Mouse (Mus musculus) neural tube, embryonic 13.5 days (tissue): Measurements from ENCODE around the gene Fsip1. TPM values are rescaled to one million over a fixed set of nuclear protein-coding genes. Genes with fewer than 3 reads are reported as not detected.

Experiments used
- ATAC-seq: fragments of 200-750 bp; cut with Nextera tagmentation; 2 replicates; pipeline ENCODE4 v1.8.0; 2017; ENCODE audit warnings: low read depth, mild to moderate bottlenecking, moderate TSS enrichment, moderate library complexity
- H3K27ac ChIP-seq: fragments of 300-500 bp; sonication (generic); replicated peaks from 2 replicates; pipeline ENCODE4 v1.5.1; 2015; ENCODE audit warnings: moderate library complexity, mild to moderate bottlenecking, inconsistent platforms
- H3K27me3 ChIP-seq: fragments of 300-500 bp; sonication (generic); 2 replicates; pipeline ENCODE4 v1.6.1; 2015; ENCODE audit warnings: mild to moderate bottlenecking, inconsistent platforms
- H3K36me3 ChIP-seq: fragments of 300-500 bp; sonication (generic); 2 replicates; pipeline ENCODE4 v1.6.1; 2015; ENCODE audit warnings: mild to moderate bottlenecking, inconsistent platforms
- H3K4me1 ChIP-seq: fragments of 300-500 bp; sonication (generic); replicated peaks from 2 replicates; pipeline ENCODE4 v1.6.1; 2015; ENCODE audit warnings: inconsistent platforms
- H3K4me2 ChIP-seq: fragments of 300-500 bp; sonication (generic); 2 replicates; pipeline ENCODE4 v1.6.1; 2015; ENCODE audit warnings: inconsistent platforms, mild to moderate bottlenecking, moderate library complexity
- H3K4me3 ChIP-seq: fragments of 300-500 bp; sonication (generic); 2 replicates; pipeline ENCODE4 v1.5.1; 2015; ENCODE audit warnings: mild to moderate bottlenecking, inconsistent platforms
- H3K9ac ChIP-seq: fragments of 300-500 bp; sonication (generic); 2 replicates; pipeline ENCODE4 v1.6.1; 2015; ENCODE audit warnings: moderate library complexity, mild to moderate bottlenecking, inconsistent platforms
- H3K9me3 ChIP-seq: fragments of 300-500 bp; sonication (generic); 2 replicates; pipeline ENCODE4 v1.6.1; 2016; ENCODE audit warnings: inconsistent platforms
- WGBS: fragments of 180-500 bp; shearing (Covaris S2); methylation state at CpG from one replicate; pipeline ENCODE4 v1.1.7; 2015; 5-methylcytosine and 5-hydroxymethylcytosine counted together
- polyA plus RNA-seq: library from polyadenylated mRNA; unstranded; fragments of >200 nt; fragmentation: Nextera tagmentation; extraction: Ambion mirVana; gene quantifications from 2 replicates; pipeline ENCODE4 v1.2.1, GENCODE M21; 2015

Fsip1 gene
- polyA plus RNA-seq, 1 experiment from 2014 or later = 2.0 TPM

- no peak overlapping the region for H3K9ac ChIP-seq
- no peaks in the 10 kb centered on the region for H3K27me3 ChIP-seq
- no peak overlapping the region for H3K4me3 ChIP-seq
- H3K4me1 ChIP-seq = no peaks in the 10 kb centered on the region
- H3K4me2 ChIP-seq = no peak overlapping the region
- no peaks in the 10 kb centered on the region for H3K36me3 ChIP-seq
- ATAC-seq = no peak
- WGBS = 86% methylated on average over 9 of the region's 9 CpGs
- no peak overlapping the region for H3K27ac ChIP-seq
- H3K9me3 ChIP-seq = no peaks in the 10 kb centered on the region
Measured at GRCm38 (mm10) chr2:118288326-118289065, 31.7 kb upstream of the Fsip1 start.

GRCm38 (mm10) chr2:118287678-118288077 is 30.9 kb upstream of the Fsip1 start:
- H3K4me2 ChIP-seq = no peak overlapping the region
- no peaks in the 10 kb centered on the region for H3K4me1 ChIP-seq
- no peak overlapping the region for H3K4me3 ChIP-seq
- H3K9me3 ChIP-seq = no peaks in the 10 kb centered on the region
- no peaks in the 10 kb centered on the region for H3K36me3 ChIP-seq
- no peaks in the 10 kb centered on the region for H3K27me3 ChIP-seq
- ATAC-seq = no peak
- no peak overlapping the region for H3K27ac ChIP-seq
- H3K9ac ChIP-seq = no peak overlapping the region
- 86% methylated on average over 4 of the region's 4 CpGs for WGBS

- no peaks in the 10 kb centered on the region for H3K9me3 ChIP-seq
- no peaks in the 10 kb centered on the region for H3K27me3 ChIP-seq
- no peak for ATAC-seq
- no peaks in the 10 kb centered on the region for H3K36me3 ChIP-seq
- WGBS = 73% methylated on average over 3 of the region's 3 CpGs
- H3K4me1 ChIP-seq = no peaks in the 10 kb centered on the region
- H3K9ac ChIP-seq = no peak overlapping the region
- no peak overlapping the region for H3K27ac ChIP-seq
- H3K4me2 ChIP-seq = no peak overlapping the region
- H3K4me3 ChIP-seq = no peak overlapping the region
Measured at GRCm38 (mm10) chr2:118282467-118282866, 25.7 kb upstream of the Fsip1 start.

DNA sequence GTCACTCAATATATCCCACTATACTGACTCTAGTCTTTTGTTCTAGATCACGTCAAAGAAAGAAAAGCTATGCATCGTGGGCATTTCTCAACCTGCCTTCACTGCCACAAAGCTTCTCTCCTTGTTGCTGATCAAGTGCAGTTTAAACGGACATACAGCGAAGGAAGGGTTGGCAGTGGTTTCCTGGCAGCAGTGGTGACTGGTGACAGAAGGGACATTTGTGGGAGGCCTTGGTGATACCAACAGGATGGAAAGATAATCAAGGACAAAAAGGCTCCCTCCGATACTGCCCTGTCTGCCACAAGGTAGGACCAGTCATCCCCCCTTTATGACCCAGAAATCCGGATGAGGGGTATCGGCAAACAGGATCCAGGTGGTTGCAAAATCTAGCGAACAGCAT is 21.5 kb upstream of the Fsip1 start:
- H3K27ac ChIP-seq = no peak overlapping the region
- H3K36me3 ChIP-seq = no peaks in the 10 kb centered on the region
- no peak overlapping the region for H3K9ac ChIP-seq
- H3K9me3 ChIP-seq = no peaks in the 10 kb centered on the region
- H3K4me2 ChIP-seq = no peak overlapping the region
- H3K27me3 ChIP-seq = no peaks in the 10 kb centered on the region
- peaks cover 4% of the 10 kb centered on the region for H3K4me1 ChIP-seq
- ATAC-seq = no peak
- no peak overlapping the region for H3K4me3 ChIP-seq
- WGBS = 90% methylated on average over 8 of the region's 8 CpGs

- no peaks in the 10 kb centered on the region for H3K36me3 ChIP-seq
- WGBS = 82% methylated on average over 10 of the region's 10 CpGs
- no peaks in the 10 kb centered on the region for H3K9me3 ChIP-seq
- no peak overlapping the region for H3K27ac ChIP-seq
- H3K4me3 ChIP-seq = no peak overlapping the region
- no peaks in the 10 kb centered on the region for H3K27me3 ChIP-seq
- H3K4me2 ChIP-seq = no peak overlapping the region
- peaks cover 13% of the 10 kb centered on the region for H3K4me1 ChIP-seq
- no peak for ATAC-seq
- H3K9ac ChIP-seq = no peak overlapping the region
Measured at GRCm38 (mm10) chr2:118271606-118272005, 14.8 kb upstream of the Fsip1 start.

- ATAC-seq = peak; percentile 85
- H3K4me1 ChIP-seq = peaks cover 10% of the 10 kb centered on the region
- H3K9me3 ChIP-seq = no peaks in the 10 kb centered on the region
- H3K27me3 ChIP-seq = no peaks in the 10 kb centered on the region
- no peak overlapping the region for H3K27ac ChIP-seq
- no peaks in the 10 kb centered on the region for H3K36me3 ChIP-seq
- WGBS = 47% methylated on average over 14 of the region's 14 CpGs
- H3K4me2 ChIP-seq = no peak overlapping the region
- no peak overlapping the region for H3K9ac ChIP-seq
- no peak overlapping the region for H3K4me3 ChIP-seq
Measured at GRCm38 (mm10) chr2:118270213-118270612, 13.4 kb upstream of the Fsip1 start.

- H3K4me2 ChIP-seq = no peak overlapping the region
- ATAC-seq = 0 out of 2 replicates have a peak, but pooled peaks have one; percentile 28
- no peaks in the 10 kb centered on the region for H3K4me1 ChIP-seq
- 49% methylated on average over 2 of the region's 2 CpGs for WGBS
- no peaks in the 10 kb centered on the region for H3K36me3 ChIP-seq
- H3K9me3 ChIP-seq = no peaks in the 10 kb centered on the region
- H3K9ac ChIP-seq = no peak overlapping the region
- H3K27me3 ChIP-seq = no peaks in the 10 kb centered on the region; the same call in 1 of the 2 replicates
- no peak overlapping the region for H3K27ac ChIP-seq
- no peak overlapping the region for H3K4me3 ChIP-seq
Measured at GRCm38 (mm10) chr2:118263914-118264201, 7.1 kb upstream of the Fsip1 start.

- H3K9ac ChIP-seq = no peak overlapping the region
- no peaks in the 10 kb centered on the region for H3K9me3 ChIP-seq
- no peaks in the 10 kb centered on the region for H3K4me1 ChIP-seq
- H3K36me3 ChIP-seq = no peaks in the 10 kb centered on the region
- peak; percentile 54; the same call in 1 of the 2 replicates for ATAC-seq
- WGBS = 21% methylated on average over 8 of the region's 8 CpGs
- no peak overlapping the region for H3K4me2 ChIP-seq
- H3K4me3 ChIP-seq = no peak overlapping the region
- H3K27ac ChIP-seq = no peak overlapping the region
- no peaks in the 10 kb centered on the region; the same call in 1 of the 2 replicates for H3K27me3 ChIP-seq
Measured at GRCm38 (mm10) chr2:118263151-118263913, 6.6 kb upstream of the Fsip1 start.

DNA sequence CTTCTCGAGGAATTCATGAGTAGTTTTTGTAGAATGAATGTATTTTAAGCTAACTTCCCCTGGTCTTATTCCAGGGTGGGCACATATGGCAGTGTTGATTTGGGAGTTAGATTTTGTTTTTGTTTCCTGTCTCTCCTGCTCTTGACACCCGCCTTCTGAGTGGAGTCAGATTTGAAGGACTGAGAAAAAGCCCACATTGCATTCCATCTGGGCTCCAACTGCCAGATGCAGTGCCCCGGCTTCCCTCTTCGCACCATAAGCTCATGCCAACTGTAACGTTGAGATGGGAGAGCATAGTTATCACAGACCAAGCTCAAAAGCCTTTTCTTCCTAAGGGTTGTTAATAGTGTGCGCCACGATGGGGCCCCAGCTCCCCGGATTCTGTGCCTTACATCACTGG is 5.9 kb upstream of the Fsip1 start:
- Histone ChIP-seq H3K4me2 (no peak overlapping the region), H3K9me3 (no peaks in the 10 kb centered on the region), H3K4me1 (no peaks in the 10 kb centered on the region), H3K36me3 (no peaks in the 10 kb centered on the region), H3K27me3 (no peaks in the 10 kb centered on the region; the same call in 1 of the 2 replicates), H3K27ac (no peak overlapping the region), H3K9ac (no peak overlapping the region), H3K4me3 (no peak overlapping the region)
- no peak for ATAC-seq
- 60% methylated on average over 8 of the region's 8 CpGs for WGBS

DNA sequence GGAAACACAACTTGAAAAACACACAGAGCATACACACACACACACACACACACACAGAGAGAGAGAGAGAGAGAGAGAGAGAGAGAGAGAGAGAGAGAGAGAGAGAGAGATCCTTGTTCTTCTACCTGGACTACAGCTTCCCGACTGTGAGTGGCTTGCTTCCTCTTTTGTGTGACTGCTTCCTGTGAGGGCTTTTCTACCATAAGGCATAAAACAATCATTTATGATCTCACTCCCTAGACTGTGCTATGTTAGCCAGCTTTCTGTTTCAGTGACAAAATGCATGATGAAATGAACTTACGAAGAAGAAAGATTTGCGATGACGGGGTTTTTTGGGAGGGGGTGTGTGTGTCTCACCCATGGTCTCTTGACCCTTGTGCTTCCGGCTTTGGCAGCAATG is 3.0 kb upstream of the Fsip1 start:
- ATAC-seq = no peak
- no peaks in the 10 kb centered on the region; the same call in 1 of the 2 replicates for H3K27me3 ChIP-seq
- H3K27ac ChIP-seq = no peak overlapping the region
- H3K4me1 ChIP-seq = peaks cover 6% of the 10 kb centered on the region
- H3K9ac ChIP-seq = no peak overlapping the region
- WGBS = 90% methylated on average over 5 of the region's 5 CpGs
- H3K4me2 ChIP-seq = no peak overlapping the region
- H3K4me3 ChIP-seq = no peak overlapping the region
- H3K36me3 ChIP-seq = no peaks in the 10 kb centered on the region
- 0 out of 2 replicates have a peak, but pooled peaks cover 3% of the 10 kb centered on the region for H3K9me3 ChIP-seq

DNA sequence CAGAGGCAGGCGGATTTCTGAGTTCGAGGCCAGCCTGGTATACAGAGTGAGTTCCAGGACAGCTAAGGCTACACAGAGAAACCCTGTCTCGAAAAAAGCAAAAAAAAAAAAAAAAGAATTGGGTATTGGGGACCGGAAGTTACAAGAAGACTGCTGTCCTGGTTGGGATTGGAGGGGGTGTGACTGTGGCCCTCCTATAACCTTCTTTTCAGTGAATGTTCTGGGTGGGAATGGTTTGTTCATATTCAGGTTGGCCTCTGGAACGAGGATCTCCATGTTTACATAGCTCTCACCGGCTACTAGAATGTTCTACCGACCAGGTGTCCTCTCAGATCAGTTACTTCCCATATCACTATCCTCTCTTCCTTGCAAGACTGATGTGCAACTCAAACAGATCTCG is 328 bp upstream of the Fsip1 start:
- no peak for ATAC-seq
- WGBS = 73% methylated on average over 8 of the region's 8 CpGs
- Histone ChIP-seq H3K4me3 (peak overlapping the region; percentile 44), H3K4me2 (peak overlapping the region; percentile 65), H3K36me3 (no peaks in the 10 kb centered on the region), H3K27ac (no peak overlapping the region), H3K9me3 (0 out of 2 replicates have a peak, but pooled peaks cover 3% of the 10 kb centered on the region), H3K4me1 (peaks cover 6% of the 10 kb centered on the region), H3K27me3 (no peaks in the 10 kb centered on the region), H3K9ac (no peak overlapping the region)

DNA sequence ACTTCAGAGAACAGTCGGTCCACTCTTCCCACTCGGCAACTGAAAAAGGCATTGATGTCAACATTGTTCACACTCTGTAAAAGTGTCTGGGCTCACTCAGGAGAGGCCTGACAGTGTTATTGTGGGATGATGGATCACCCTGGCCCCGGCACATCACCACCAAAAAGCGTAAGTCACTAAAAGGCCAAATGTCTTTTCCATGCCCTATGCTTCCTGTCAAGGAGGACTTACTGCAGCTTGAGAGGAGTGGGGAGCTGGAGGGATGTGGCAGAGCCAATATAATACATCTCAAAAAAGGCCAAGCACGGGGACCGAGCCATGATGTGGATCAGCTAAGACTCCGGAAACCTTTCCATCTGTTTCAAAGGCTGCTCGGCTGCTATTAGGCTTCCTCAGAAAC is 2.2 kb downstream of the Fsip1 start:
- no peaks in the 10 kb centered on the region for H3K27me3 ChIP-seq
- 27% methylated on average over 8 of the region's 8 CpGs for WGBS
- 0 out of 2 replicates have a peak, but pooled peaks cover 3% of the 10 kb centered on the region for H3K9me3 ChIP-seq
- H3K4me3 ChIP-seq = no peak overlapping the region
- H3K9ac ChIP-seq = no peak overlapping the region
- no peak overlapping the region for H3K27ac ChIP-seq
- peaks cover 6% of the 10 kb centered on the region for H3K4me1 ChIP-seq
- peak; percentile 36; the same call in 1 of the 2 replicates for ATAC-seq
- no peak overlapping the region for H3K4me2 ChIP-seq
- no peaks in the 10 kb centered on the region for H3K36me3 ChIP-seq
